ENCODE assay signal across 1 mouse cellular context in genomic region chr17:29394761-29395160, GRCm38 (mm10).
A peak's percentile ranks its signal among the peaks of the same experiment; 100 is the strongest.
TF ChIP-seq lines count a peak whose summit lies in the region.

No protein-coding gene starts in this region.

TF ChIP-seq in MEL, 35 proteins besides CTCF, POLR2A, EP300 and RAD21:
- TF ChIP-seq CHD1 (IDR thresholded peaks at IDR 0.05; ENCODE audit: low read depth, low read length), result 0 out of 2 replicates have a peak, but pooled peaks have one; percentile 21
- peak; percentile 38; the same call in 1 of the 2 replicates for TF ChIP-seq ZNF384 (IDR thresholded peaks at IDR 0.05; ENCODE audit: low read depth, low read length)
- TF ChIP-seq JUND (IDR thresholded peaks at IDR 0.05; ENCODE audit: low read depth, low read length), result peak; percentile 81; the same call in 1 of the 2 replicates
TF ChIP-seq in MEL: peak in this region for 3; not testable (repeated sequence) for 32.
